Mouse (Mus musculus) midbrain, embryonic 16.5 days (tissue): ENCODE measurements around the gene Gprin1. TPM values are rescaled to one million over a fixed set of nuclear protein-coding genes. Genes with fewer than 3 reads are reported as not detected.

ENCODE experiments used
- ATAC-seq: fragments of 200-750 bp; cut with Nextera tagmentation; 2 replicates; pipeline ENCODE4 v1.8.0; 2017; ENCODE audit warnings: moderate TSS enrichment
- H3K27ac ChIP-seq: fragments of 300-500 bp; sonication (generic); 2 replicates; pipeline ENCODE4 v1.5.1; 2014; ENCODE audit warnings: mild to moderate bottlenecking, low read length, mixed read lengths
- H3K27me3 ChIP-seq: fragments of 300-500 bp; sonication (generic); 2 replicates; pipeline ENCODE4 v1.6.1; 2014; ENCODE audit warnings: low read depth, low read length, mixed read lengths; ENCODE audit not compliant: control insufficient read depth, insufficient read depth
- H3K36me3 ChIP-seq: fragments of 300-500 bp; sonication (generic); 2 replicates; pipeline ENCODE4 v1.6.1; 2014; ENCODE audit warnings: mild to moderate bottlenecking, low read length, moderate library complexity, mixed read lengths; ENCODE audit not compliant: control insufficient read depth, insufficient read depth
- H3K4me1 ChIP-seq: fragments of 300-500 bp; sonication (generic); 2 replicates; pipeline ENCODE4 v1.6.1; 2014; ENCODE audit warnings: mild to moderate bottlenecking, low read length, mixed read lengths; ENCODE audit not compliant: control insufficient read depth, insufficient read depth
- H3K4me2 ChIP-seq: fragments of 300-500 bp; sonication (generic); 2 replicates; pipeline ENCODE4 v1.6.1; 2014; ENCODE audit warnings: mild to moderate bottlenecking, low read length, mixed read lengths
- H3K4me3 ChIP-seq: fragments of 300-500 bp; sonication (generic); 2 replicates; pipeline ENCODE4 v1.5.1; 2014; ENCODE audit warnings: low read depth, mild to moderate bottlenecking, low read length, moderate library complexity, mixed read lengths
- H3K9ac ChIP-seq: fragments of 300-500 bp; sonication (generic); 2 replicates; pipeline ENCODE4 v1.6.1; 2014; ENCODE audit warnings: low read depth, low read length, mixed read lengths
- H3K9me3 ChIP-seq: fragments of 300-500 bp; sonication (generic); replicated peaks from 2 replicates; pipeline ENCODE4 v1.6.1; 2014; ENCODE audit warnings: mild to moderate bottlenecking, low read length, mixed read lengths; ENCODE audit not compliant: control insufficient read depth, poor library complexity, severe bottlenecking
- WGBS: fragments of 180-500 bp; shearing (Covaris S2); extraction: QIAGEN DNeasy Blood & Tissue Kit; methylation state at CpG from one replicate; pipeline ENCODE4 v1.1.7; 2014; 5-methylcytosine and 5-hydroxymethylcytosine counted together
- polyA plus RNA-seq: library from polyadenylated mRNA; unstranded; fragments of >200 nt; fragmentation: Nextera tagmentation; extraction: Ambion mirVana; gene quantifications from 2 replicates; pipeline ENCODE4 v1.2.1, GENCODE M21; 2015

Gene Gprin1
- polyA plus RNA-seq, 1 experiment from 2014 or later = 5.5 TPM

DNA sequence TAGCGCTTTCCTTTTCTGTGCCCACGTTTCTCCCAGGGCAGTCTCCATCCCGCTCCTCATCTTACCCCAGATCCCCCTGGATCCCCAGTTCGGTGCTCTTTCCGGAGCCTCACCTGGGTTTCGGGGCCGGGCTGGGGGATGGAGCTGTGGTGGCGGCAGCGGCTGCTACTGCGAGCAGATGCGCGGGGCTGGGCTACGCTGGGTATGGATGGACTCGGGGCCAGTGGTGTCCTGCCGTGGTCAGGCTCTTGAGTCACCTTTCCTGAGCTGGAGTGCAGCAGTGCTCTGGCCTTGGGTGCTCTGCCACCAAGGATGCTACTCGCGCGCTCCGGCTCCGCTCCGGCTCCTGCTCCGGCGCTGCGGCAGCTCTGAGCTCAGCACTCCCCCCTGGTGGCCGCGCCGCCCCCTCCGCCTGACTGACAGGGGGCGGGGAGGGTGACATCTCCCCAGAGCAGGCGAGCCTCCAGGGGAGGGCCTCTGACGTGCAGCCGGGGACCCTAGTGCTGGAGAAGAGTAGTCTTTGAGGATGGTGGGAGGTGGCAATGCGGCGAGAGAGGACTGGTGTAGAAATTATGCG, 16.6 kb upstream of the Gprin1 start, which contains the start of gene Sncb:
Gene Sncb (minus strand): TSS at position 404 of the 577 bp plus-strand sequence.
- Histone ChIP-seq H3K4me1 (peaks cover 19% of the 10 kb centered on the region), H3K4me2 (peak within 1 kb of the TSS; percentile 82), H3K27me3 (peaks cover 20% of the 10 kb centered on the region), H3K27ac (peak within 1 kb of the TSS; percentile 81), H3K9ac (peak within 1 kb of the TSS; percentile 82), H3K36me3 (no peaks in the 10 kb centered on the region), H3K4me3 (peak within 1 kb of the TSS; percentile 72), H3K9me3 (no peaks in the 10 kb centered on the region)
- ATAC-seq = peak; percentile 88
- under 1% methylated on average over 35 of the region's 35 CpGs for WGBS

- Histone ChIP-seq H3K27me3 (peaks cover 20% of the 10 kb centered on the region), H3K4me2 (peak overlapping the region; percentile 82), H3K4me3 (peak overlapping the region; percentile 72), H3K9me3 (no peaks in the 10 kb centered on the region), H3K36me3 (no peaks in the 10 kb centered on the region), H3K27ac (peak overlapping the region; percentile 81), H3K9ac (peak overlapping the region; percentile 82), H3K4me1 (peaks cover 20% of the 10 kb centered on the region)
- WGBS = 5% methylated on average over 44 of the region's 44 CpGs
- ATAC-seq = peak; percentile 74
Measured at GRCm38 (mm10) chr13:54765281-54766191, 15.9 kb upstream of the Gprin1 start.

- Histone ChIP-seq H3K36me3 (no peaks in the 10 kb centered on the region), H3K27me3 (peaks cover 17% of the 10 kb centered on the region), H3K9me3 (no peaks in the 10 kb centered on the region), H3K27ac (no peak overlapping the region), H3K9ac (no peak overlapping the region), H3K4me3 (no peak overlapping the region), H3K4me2 (no peak overlapping the region), H3K4me1 (peaks cover 38% of the 10 kb centered on the region)
- 71% methylated on average over 7 of the region's 7 CpGs for WGBS
- no peak for ATAC-seq
Measured at GRCm38 (mm10) chr13:54760906-54761305, 11.2 kb upstream of the Gprin1 start.

GRCm38 (mm10) chr13:54760164-54760795, 10.6 kb upstream of the Gprin1 start:
- peaks cover 35% of the 10 kb centered on the region for H3K4me1 ChIP-seq
- no peak overlapping the region for H3K4me3 ChIP-seq
- no peaks in the 10 kb centered on the region for H3K36me3 ChIP-seq
- H3K4me2 ChIP-seq = no peak overlapping the region
- no peak for ATAC-seq
- 75% methylated on average over 8 of the region's 8 CpGs for WGBS
- H3K27ac ChIP-seq = no peak overlapping the region
- no peaks in the 10 kb centered on the region for H3K9me3 ChIP-seq
- H3K27me3 ChIP-seq = peaks cover 14% of the 10 kb centered on the region
- no peak overlapping the region for H3K9ac ChIP-seq

DNA sequence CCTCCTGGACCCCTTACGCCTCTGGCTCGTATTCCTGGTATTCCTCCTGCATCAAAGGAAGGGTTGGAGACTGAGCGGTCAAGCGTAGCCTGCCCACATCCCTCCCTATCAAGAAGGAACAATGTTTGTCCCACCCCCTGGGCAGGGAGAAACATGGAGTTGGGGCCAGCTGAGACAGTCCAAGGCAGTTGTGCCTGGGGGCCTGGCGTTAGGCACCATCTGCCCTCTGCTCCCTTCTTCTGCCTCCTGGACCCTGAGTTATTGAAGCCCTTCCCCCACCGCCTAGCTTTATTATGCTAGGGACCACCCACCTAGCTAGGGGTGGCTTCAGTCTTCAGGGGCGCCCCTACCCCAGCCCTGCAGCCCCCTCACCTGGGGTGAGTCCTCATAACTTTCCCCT, 9.8 kb upstream of the Gprin1 start:
- Histone ChIP-seq H3K9me3 (no peaks in the 10 kb centered on the region), H3K27ac (no peak overlapping the region), H3K36me3 (no peaks in the 10 kb centered on the region), H3K4me2 (peak overlapping the region; percentile 70), H3K4me1 (peaks cover 34% of the 10 kb centered on the region), H3K4me3 (peak overlapping the region; percentile 42), H3K27me3 (peaks cover 14% of the 10 kb centered on the region), H3K9ac (peak overlapping the region; percentile 65)
- no peak for ATAC-seq
- 10% methylated on average over 7 of the region's 7 CpGs for WGBS

DNA sequence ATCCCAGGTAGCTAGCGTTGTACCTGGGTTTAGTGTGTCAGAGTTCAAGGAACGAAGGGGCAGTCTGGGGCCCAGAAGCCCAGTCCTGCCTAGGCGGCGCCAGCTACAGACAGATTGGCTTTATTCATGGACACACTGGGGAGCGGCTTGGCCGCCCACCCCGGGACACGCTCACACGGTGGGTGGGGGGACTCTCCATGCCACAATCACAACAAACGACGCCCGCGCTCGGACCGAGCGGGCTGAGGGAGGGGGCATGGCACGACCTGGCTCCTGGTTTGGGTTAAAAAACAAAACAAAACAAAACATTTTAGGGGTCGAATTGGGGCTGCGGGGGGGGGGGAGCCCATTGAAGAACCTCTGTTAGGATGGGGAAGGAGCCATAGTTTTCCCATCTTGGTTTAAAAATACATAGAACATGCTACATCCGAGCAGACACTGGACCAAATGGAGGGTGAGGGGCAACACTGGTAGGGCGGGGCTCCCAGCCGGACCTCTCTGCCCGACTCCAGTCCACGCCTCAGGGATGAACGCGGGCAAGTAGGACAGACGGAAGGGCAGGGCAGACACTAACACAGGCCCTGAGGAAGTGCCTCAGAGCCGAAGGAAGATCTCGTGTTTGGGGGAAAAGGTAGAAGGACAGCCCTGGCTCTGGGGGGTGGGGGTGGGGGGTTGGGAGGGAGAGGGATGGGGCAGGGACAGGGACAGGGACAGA, 9.2 kb upstream of the Gprin1 start:
- Histone ChIP-seq H3K4me2 (peak overlapping the region; percentile 70), H3K27me3 (peaks cover 11% of the 10 kb centered on the region), H3K27ac (peak overlapping the region; percentile 91), H3K9me3 (no peaks in the 10 kb centered on the region), H3K9ac (peak overlapping the region; percentile 65), H3K4me1 (peaks cover 33% of the 10 kb centered on the region), H3K36me3 (no peaks in the 10 kb centered on the region), H3K4me3 (peak overlapping the region; percentile 42)
- under 1% methylated on average over 29 of the region's 29 CpGs for WGBS
- no peak; the same call in none of the 2 replicates for ATAC-seq

DNA sequence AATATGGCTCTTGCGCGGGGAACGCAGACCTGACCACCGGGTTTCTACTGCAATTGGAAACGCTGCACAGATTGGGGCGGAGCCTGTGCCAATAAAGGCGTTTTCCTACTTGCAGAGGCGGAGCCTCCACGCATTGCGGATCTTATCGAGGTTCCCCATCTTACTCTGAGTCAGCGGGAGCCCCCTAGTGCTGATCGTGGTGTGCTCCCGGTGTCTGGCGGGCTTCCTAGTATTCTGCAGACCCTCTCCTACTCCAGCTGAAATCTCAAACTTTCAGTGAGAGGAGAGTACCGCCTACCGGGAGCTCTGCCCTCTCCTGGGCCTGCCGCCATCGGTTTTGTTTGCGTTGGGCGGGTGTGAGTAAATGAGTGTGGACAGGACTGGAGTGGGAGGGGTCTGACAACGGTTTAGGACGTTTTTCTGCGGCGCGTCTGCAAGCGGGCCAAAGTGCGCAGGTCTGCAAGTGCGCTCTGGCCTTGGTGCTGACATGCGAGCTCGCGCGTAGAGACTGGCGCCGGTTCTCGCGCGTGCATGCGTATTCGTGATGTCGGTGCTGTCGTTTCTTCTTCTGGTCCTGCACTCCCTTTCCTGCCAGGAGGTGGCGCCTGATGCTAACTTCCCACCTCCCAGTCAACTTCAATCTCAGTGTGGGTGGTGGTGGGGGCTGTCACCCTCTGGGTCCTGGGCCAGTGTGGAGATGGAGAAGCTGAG, 8.5 kb upstream of the Gprin1 start:
- no peaks in the 10 kb centered on the region for H3K36me3 ChIP-seq
- H3K4me2 ChIP-seq = peak overlapping the region; percentile 70
- H3K9ac ChIP-seq = peak overlapping the region; percentile 65
- peak overlapping the region; percentile 91 for H3K27ac ChIP-seq
- H3K27me3 ChIP-seq = peaks cover 3% of the 10 kb centered on the region
- under 1% methylated on average over 43 of the region's 43 CpGs for WGBS
- no peaks in the 10 kb centered on the region for H3K9me3 ChIP-seq
- H3K4me3 ChIP-seq = peak overlapping the region; percentile 42
- H3K4me1 ChIP-seq = peaks cover 33% of the 10 kb centered on the region
- ATAC-seq = peak; percentile 85
